Mouse (Mus musculus) hindbrain, embryonic 12.5 days (tissue): ENCODE data around the gene Rnf150. TPM values are rescaled to one million over a fixed set of nuclear protein-coding genes. Genes with fewer than 3 reads are reported as not detected.

Experiments
- ATAC-seq: fragments of 200-750 bp; cut with Nextera tagmentation; 2 replicates; pipeline ENCODE4 v1.8.0; 2017; ENCODE audit warnings: moderate TSS enrichment; ENCODE audit not compliant: low FRiP score
- H3K27ac ChIP-seq: fragments of 300-500 bp; sonication (generic); 2 replicates; pipeline ENCODE4 v1.5.1; 2016; ENCODE audit warnings: mild to moderate bottlenecking
- H3K27me3 ChIP-seq: fragments of 300-500 bp; sonication (generic); 2 replicates; pipeline ENCODE4 v1.6.1; 2016; ENCODE audit warnings: mild to moderate bottlenecking
- H3K36me3 ChIP-seq: fragments of 300-500 bp; sonication (generic); 2 replicates; pipeline ENCODE4 v1.6.1; 2016; ENCODE audit warnings: mild to moderate bottlenecking
- H3K4me1 ChIP-seq: fragments of 300-500 bp; sonication (generic); 2 replicates; pipeline ENCODE4 v1.6.1; 2016
- H3K4me2 ChIP-seq: fragments of 300-500 bp; sonication (generic); replicated peaks from 2 replicates; pipeline ENCODE4 v1.6.1; 2016; ENCODE audit warnings: mild to moderate bottlenecking
- H3K4me3 ChIP-seq: fragments of 300-500 bp; sonication (generic); 2 replicates; pipeline ENCODE4 v1.5.1; 2016; ENCODE audit warnings: mild to moderate bottlenecking
- H3K9ac ChIP-seq: fragments of 300-500 bp; sonication (generic); 2 replicates; pipeline ENCODE4 v1.6.1; 2016; ENCODE audit warnings: mild to moderate bottlenecking, moderate library complexity
- H3K9me3 ChIP-seq: fragments of 300-500 bp; sonication (generic); replicated peaks from 2 replicates; pipeline ENCODE4 v1.6.1; 2016; ENCODE audit warnings: mild to moderate bottlenecking
- WGBS: fragments of 180-500 bp; shearing (Covaris S2); methylation state at CpG from one replicate; pipeline ENCODE4 v1.1.7; 2016; 5-methylcytosine and 5-hydroxymethylcytosine counted together
- polyA plus RNA-seq: library from polyadenylated mRNA; unstranded; fragments of >200 nt; fragmentation: Nextera tagmentation; extraction: Ambion mirVana; gene quantifications from 2 replicates; pipeline ENCODE4 v1.2.1, GENCODE M21; 2016

Gene Rnf150
- polyA plus RNA-seq, 1 experiment from 2014 or later = 2.5 TPM

DNA sequence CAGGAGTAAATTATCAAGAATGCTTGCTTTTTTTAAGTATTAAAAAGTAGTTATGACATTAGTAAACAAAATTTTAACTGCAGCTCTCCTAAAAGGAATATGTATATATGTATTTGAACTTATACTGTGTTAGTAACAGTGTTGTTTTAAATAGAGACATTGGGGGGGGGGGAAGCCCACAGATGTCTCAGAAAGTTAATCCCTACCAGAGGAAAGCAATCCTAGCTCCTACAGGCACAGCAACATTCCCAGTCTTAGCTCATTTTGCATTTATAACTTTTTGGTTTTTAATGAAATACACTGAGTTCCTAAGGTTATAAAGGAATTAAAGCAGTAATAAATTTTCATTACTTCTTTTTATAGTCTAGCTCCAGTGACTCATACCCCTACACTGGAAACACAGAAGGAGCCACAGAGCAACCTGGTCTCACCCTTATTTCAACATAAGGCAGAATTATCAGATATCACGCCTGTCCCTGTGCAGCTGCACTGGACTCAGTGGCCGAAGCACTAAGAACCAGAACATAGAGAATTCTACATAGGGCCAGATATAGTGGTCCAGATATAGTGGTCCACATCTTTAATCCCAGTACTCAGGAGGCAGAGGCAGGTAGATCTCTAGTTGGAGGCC, 96.9 kb downstream of the Rnf150 start:
- WGBS = 93% methylated on average over 2 of the region's 2 CpGs
- Histone ChIP-seq H3K4me3 (no peak overlapping the region), H3K4me1 (peaks cover 1% of the 10 kb centered on the region; the same call in 1 of the 2 replicates), H3K27me3 (no peaks in the 10 kb centered on the region), H3K36me3 (no peaks in the 10 kb centered on the region), H3K4me2 (no peak overlapping the region), H3K27ac (no peak overlapping the region), H3K9ac (no peak overlapping the region), H3K9me3 (no peaks in the 10 kb centered on the region)
- no peak for ATAC-seq

DNA sequence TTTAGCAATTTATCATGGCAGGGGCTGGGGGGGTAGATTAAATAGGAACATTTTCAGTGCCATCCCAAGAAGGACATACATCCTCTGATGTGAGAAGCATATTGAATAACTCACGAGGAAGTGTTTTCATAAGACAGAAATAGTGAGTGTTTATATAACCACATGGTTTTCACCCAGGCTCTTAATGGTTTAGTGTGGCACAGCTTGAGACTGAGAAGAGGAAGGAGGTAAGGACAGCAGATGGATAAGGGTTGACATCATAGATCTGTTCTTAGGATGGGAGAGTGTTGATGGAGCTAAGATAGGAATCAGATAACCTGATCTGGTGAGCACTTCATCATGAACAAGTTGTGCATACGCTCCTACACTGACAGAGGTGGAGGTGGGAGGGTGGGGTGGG, 101.4 kb downstream of the Rnf150 start:
- WGBS = 79% methylated on average over 2 of the region's 2 CpGs
- no peaks in the 10 kb centered on the region for H3K27me3 ChIP-seq
- no peak overlapping the region for H3K4me3 ChIP-seq
- H3K27ac ChIP-seq = no peak overlapping the region
- no peaks in the 10 kb centered on the region for H3K36me3 ChIP-seq
- no peak overlapping the region for H3K9ac ChIP-seq
- H3K4me2 ChIP-seq = no peak overlapping the region
- ATAC-seq = no peak
- H3K9me3 ChIP-seq = no peaks in the 10 kb centered on the region
- no peaks in the 10 kb centered on the region for H3K4me1 ChIP-seq

DNA sequence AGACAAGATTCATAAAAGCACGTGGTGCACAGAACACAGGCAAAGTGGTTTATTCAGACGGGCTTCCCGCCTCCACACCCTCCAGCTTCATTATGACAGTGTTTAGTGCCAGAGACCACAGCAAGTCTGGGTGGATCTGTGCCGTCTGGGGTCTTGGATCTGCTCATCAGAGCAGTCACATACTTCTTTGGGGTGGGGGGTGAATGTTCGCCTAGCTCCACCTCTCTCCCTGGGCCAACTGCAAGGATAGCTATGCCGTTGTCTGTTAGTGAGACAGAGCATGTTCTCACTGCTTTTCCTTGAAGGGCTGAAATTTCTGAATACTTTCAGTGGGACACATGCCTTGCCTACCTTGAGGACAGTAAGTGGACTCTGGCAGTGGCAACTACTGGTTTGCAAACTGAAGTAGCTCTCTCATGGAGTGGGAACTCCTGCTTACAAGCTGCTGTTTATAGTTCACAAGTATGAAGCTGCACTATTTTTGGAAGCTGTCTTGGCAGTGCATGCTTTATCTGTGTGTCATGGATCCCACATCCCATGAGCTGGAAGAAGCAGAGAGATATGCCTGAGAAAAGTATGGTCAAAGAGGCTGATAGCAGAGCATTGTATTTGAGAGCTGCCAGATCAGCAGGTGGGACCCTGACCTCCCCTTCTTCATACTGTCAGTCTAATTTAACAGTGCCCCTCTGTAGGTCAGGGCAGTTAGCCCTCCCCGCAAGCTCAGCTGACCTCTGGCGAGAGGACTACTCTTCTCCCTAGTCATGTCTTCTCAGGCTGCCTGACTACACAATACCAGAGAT, 104.9 kb downstream of the Rnf150 start:
- no peaks in the 10 kb centered on the region for H3K27me3 ChIP-seq
- no peak for ATAC-seq
- 63% methylated on average over 8 of the region's 8 CpGs for WGBS
- H3K27ac ChIP-seq = no peak overlapping the region
- no peaks in the 10 kb centered on the region for H3K36me3 ChIP-seq
- H3K9ac ChIP-seq = no peak overlapping the region
- H3K4me2 ChIP-seq = no peak overlapping the region
- H3K4me1 ChIP-seq = peaks cover 4% of the 10 kb centered on the region; the same call in 1 of the 2 replicates
- H3K4me3 ChIP-seq = no peak overlapping the region
- no peaks in the 10 kb centered on the region for H3K9me3 ChIP-seq

DNA sequence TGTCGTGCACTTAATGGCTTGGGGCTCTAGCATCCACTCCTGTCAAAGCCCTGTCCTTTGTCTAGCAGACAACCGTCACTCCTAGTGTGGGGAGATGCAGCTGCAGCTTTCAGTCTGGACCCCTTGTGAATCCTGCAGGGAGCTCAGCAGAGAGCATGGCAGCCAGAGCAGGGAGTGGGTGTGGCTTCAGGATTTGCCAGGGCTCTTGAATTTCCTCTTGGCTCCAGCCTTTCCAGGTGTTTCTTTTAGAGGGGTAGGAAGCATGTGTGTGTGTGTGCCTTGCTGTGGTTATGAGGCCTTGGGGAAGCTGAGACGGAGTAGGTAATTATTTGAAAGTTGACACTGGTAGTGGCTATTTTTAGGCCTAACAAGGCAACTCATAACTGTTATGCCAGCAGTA, 106.8 kb downstream of the Rnf150 start:
- H3K27ac ChIP-seq = no peak overlapping the region
- H3K4me1 ChIP-seq = peaks cover 7% of the 10 kb centered on the region
- H3K27me3 ChIP-seq = no peaks in the 10 kb centered on the region
- no peaks in the 10 kb centered on the region for H3K36me3 ChIP-seq
- no peak overlapping the region for H3K9ac ChIP-seq
- H3K4me3 ChIP-seq = no peak overlapping the region
- H3K9me3 ChIP-seq = no peaks in the 10 kb centered on the region
- WGBS = 42% methylated on average over 3 of the region's 3 CpGs
- 0 out of 2 replicates have a peak, but pooled peaks have one; percentile 63 for ATAC-seq
- H3K4me2 ChIP-seq = no peak overlapping the region

DNA sequence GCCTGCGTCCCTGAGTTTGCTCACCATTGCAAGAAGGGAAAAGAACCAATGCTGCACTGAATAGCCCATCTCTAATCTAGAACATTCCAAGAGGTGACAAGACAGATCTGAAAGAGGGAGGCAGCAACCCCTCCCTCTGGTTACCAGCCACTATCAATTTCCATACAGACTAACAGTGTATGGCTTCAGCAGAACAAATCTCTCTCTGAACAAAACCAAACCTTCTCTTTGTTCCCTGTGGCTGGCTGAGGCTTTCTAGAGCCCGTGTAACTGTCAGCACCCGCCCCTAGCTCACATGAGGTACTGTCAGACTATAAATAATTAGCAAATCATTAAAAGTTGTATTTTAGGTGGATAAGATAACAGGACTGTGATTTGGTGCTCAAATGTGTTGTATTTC, 109.7 kb downstream of the Rnf150 start:
- Histone ChIP-seq H3K9me3 (no peaks in the 10 kb centered on the region), H3K36me3 (no peaks in the 10 kb centered on the region), H3K4me3 (no peak overlapping the region), H3K27ac (no peak overlapping the region), H3K9ac (no peak overlapping the region), H3K4me1 (peaks cover 7% of the 10 kb centered on the region), H3K4me2 (no peak overlapping the region), H3K27me3 (no peaks in the 10 kb centered on the region)
- 70% methylated on average over 3 of the region's 3 CpGs for WGBS
- no peak for ATAC-seq

DNA sequence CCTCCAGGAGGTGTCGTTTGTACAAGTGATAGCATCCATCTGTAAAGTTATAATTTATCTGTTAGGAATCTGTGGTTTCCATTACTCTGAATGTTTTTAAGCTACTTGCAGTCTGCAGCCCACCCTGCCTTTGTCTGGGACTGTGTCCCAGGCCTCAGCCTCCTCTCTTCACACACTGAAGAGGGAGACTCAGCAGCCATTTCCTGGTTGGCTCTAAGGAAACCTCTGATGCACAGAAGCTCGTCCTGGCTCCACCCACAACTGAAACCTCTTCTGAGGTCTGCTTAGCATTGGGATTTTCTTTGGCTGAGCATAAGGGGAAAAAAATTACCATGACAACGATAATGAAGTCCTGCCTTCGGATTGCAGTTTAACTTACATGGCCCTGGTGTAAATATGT, 110.2 kb downstream of the Rnf150 start:
- Histone ChIP-seq H3K27ac (no peak overlapping the region), H3K4me2 (no peak overlapping the region), H3K9me3 (no peaks in the 10 kb centered on the region), H3K9ac (no peak overlapping the region), H3K4me1 (peaks cover 7% of the 10 kb centered on the region), H3K36me3 (no peaks in the 10 kb centered on the region), H3K27me3 (no peaks in the 10 kb centered on the region), H3K4me3 (no peak overlapping the region)
- no peak; the same call in 1 of the 2 replicates for ATAC-seq
- WGBS = 55% methylated on average over 4 of the region's 4 CpGs

DNA sequence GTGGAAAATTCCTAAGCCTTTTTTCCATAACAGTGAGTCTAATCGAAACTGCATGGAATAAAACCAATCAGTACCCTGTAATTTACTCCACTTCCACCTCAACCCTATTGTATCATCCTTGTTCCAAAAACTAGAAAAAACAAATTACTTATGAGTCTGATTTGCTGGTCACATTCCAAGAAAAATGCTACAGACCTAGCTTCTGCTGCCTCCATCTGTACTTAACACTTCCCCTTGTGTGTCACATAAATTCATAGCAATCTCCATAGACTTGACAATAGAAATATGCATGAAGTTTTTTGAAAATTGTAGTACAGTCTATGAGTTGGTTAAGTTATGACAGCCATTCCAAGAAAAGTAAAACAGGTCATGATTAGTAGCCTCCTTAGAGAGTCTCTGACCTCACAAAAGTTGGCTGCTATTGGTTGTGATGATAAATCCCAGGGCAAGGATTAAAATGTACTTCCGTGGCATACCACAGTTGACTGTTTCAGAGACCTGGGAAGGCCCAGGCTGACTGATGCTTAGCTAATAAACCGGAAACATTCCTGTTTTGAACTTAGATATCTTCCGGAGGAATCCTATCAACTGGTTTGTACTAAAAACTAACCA, 118.2 kb downstream of the Rnf150 start:
- Histone ChIP-seq H3K9me3 (no peaks in the 10 kb centered on the region), H3K4me1 (no peaks in the 10 kb centered on the region), H3K4me3 (no peak overlapping the region), H3K27ac (no peak overlapping the region), H3K9ac (no peak overlapping the region), H3K4me2 (no peak overlapping the region), H3K36me3 (no peaks in the 10 kb centered on the region), H3K27me3 (no peaks in the 10 kb centered on the region)
- WGBS = 87% methylated on average over 4 of the region's 4 CpGs
- no peak for ATAC-seq

DNA sequence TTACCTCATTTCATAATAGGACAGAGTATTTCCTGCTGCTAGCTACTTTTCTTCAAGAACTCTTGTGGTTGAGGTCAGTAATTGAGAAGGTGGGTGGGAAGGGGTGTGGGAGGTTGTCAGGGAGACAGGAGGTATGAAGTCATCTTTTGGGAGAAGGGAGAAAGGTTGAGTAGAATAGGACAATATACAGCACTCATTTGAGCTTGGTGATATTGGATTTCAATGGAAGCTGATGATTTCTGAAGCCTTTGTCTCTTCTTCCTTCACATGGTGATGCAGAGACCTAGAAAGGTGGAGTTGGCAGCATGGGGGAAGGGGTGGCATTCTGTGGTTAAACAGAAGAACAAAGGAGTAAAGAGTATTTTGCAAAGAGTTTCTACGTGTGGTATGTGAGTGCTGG, 119.7 kb downstream of the Rnf150 start:
- Histone ChIP-seq H3K9me3 (no peaks in the 10 kb centered on the region), H3K4me2 (no peak overlapping the region), H3K4me1 (no peaks in the 10 kb centered on the region), H3K36me3 (no peaks in the 10 kb centered on the region), H3K9ac (no peak overlapping the region), H3K27me3 (no peaks in the 10 kb centered on the region), H3K27ac (no peak overlapping the region), H3K4me3 (no peak overlapping the region)
- ATAC-seq = no peak
- WGBS = 62% methylated on average over 1 of the region's 1 CpGs

DNA sequence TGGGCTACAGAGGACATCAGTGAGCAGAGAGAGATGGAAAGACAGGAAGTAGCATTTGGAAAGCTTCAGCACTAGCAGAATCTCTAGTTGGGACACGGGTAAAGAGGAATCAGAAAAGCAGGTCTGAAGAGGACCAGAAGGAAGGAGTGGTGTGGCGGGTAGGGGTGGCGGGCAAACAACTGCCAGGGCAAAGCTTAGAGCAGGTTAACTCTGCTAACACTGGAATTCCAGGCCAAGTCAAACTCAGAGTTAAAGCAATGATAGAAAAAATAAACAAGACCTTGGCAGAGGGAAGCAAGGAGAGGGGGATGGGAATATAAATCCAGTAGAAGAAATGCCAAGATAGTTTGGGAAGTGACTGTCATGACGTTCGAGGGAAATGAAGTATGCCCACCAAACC, 120.1 kb downstream of the Rnf150 start:
- Histone ChIP-seq H3K4me1 (no peaks in the 10 kb centered on the region), H3K36me3 (no peaks in the 10 kb centered on the region), H3K4me2 (no peak overlapping the region), H3K4me3 (no peak overlapping the region), H3K9ac (no peak overlapping the region), H3K27ac (no peak overlapping the region), H3K27me3 (no peaks in the 10 kb centered on the region), H3K9me3 (no peaks in the 10 kb centered on the region)
- ATAC-seq = no peak
- 84% methylated on average over 5 of the region's 5 CpGs for WGBS

DNA sequence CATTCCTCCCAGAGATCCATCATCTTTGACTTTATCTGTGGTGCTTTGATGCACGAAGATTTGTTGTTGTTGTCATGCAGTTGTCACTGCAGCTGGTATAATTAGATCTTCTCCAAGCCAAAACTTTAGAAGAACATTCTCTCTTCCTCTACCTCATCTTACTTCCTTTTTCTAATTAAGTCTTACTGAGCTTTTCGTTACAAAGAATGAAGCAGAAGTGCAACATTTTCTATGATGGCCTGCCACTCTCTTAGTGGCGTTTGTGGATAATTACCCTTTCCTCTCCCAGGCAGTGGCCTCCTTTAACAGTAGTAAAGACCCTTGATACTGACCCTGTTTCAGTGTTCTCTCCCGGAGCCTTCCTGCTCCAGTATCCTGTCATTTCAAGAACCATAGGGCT, 128.9 kb downstream of the Rnf150 start:
- H3K9ac ChIP-seq = no peak overlapping the region
- no peak overlapping the region for H3K4me2 ChIP-seq
- no peaks in the 10 kb centered on the region for H3K9me3 ChIP-seq
- ATAC-seq = no peak
- H3K4me3 ChIP-seq = no peak overlapping the region
- H3K4me1 ChIP-seq = no peaks in the 10 kb centered on the region
- 78% methylated on average over 4 of the region's 4 CpGs for WGBS
- no peaks in the 10 kb centered on the region for H3K27me3 ChIP-seq
- H3K36me3 ChIP-seq = no peaks in the 10 kb centered on the region
- H3K27ac ChIP-seq = no peak overlapping the region

DNA sequence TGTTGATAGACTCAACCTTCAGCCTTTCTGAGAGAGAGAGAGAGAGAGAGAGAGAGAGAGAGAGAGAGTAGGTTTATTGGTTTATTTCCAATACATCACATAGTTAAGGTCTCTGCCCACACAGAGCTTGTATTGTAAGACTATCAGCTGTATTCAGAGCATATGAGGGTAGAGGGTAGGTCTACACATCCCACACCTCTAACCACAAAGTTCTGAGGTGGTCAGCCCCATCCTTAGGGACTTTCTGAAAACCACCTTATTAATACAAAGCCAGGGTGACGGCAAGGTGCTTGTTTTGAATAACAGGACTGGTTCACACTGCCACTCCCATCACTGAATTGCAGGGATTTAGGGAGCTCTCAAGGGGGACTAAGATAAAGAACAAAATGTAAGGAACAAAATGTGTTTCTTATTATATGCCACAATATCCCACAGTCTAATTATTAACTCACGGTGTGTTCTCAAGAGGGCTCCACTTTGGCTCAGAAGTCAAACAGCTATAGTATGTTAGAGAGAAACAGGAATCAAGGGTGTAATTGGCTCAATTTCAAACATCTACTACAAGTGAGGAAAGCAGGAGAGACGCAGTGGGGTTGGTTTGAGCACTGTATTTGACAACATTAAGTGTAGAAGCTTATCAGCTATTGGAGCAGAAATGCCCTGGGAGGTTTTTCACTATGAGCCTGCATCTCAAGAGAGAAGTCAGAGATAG, 132.7 kb downstream of the Rnf150 start:
- no peaks in the 10 kb centered on the region for H3K36me3 ChIP-seq
- WGBS = 80% methylated on average over 3 of the region's 3 CpGs
- H3K9me3 ChIP-seq = no peaks in the 10 kb centered on the region
- H3K27ac ChIP-seq = no peak overlapping the region
- no peak for ATAC-seq
- H3K9ac ChIP-seq = no peak overlapping the region
- no peaks in the 10 kb centered on the region for H3K4me1 ChIP-seq
- H3K4me3 ChIP-seq = no peak overlapping the region
- no peak overlapping the region for H3K4me2 ChIP-seq
- H3K27me3 ChIP-seq = no peaks in the 10 kb centered on the region

DNA sequence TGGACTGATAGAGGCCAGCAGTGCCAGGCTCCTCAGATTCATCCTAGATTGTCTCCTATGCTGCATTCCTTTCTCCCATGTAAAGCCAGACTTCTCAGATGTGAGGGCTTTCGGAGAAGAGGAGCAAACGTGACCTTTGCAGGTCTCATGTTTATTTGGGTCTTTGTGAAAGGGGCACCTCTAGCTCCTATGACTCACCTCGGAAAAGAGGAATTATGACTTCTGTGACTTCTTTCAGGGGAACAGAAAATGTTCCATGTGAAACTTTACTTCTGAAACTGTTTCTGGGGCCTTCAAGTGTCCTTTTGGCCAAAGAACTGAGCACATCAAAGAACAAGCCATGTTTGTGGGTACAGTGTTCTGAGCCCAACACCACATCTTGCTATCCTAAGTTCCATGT, 133.7 kb downstream of the Rnf150 start:
- H3K27me3 ChIP-seq = no peaks in the 10 kb centered on the region
- no peak overlapping the region for H3K9ac ChIP-seq
- H3K36me3 ChIP-seq = no peaks in the 10 kb centered on the region
- ATAC-seq = no peak
- H3K27ac ChIP-seq = no peak overlapping the region
- no peak overlapping the region for H3K4me2 ChIP-seq
- no peak overlapping the region for H3K4me3 ChIP-seq
- H3K9me3 ChIP-seq = no peaks in the 10 kb centered on the region
- WGBS = 86% methylated on average over 3 of the region's 3 CpGs
- no peaks in the 10 kb centered on the region for H3K4me1 ChIP-seq
